Mouse (Mus musculus): ENCODE data around the gene Lmntd1. TPM values are rescaled to one million over a fixed set of nuclear protein-coding genes. Genes with fewer than 3 reads are reported as not detected.

Gene Lmntd1
- polyA plus RNA-seq, 1 experiment from 2014 or later = not detected

GRCm38 (mm10) chr6:145361109-145361694, 252.9 kb downstream of the Lmntd1 start:
- TF ChIP-seq CTCF (IDR thresholded peaks at IDR 0.05; ENCODE audit: low read depth) (no peak), EP300 (IDR thresholded peaks at IDR 0.05; ENCODE audit: low read depth) (no peak)
- DNase-seq (peak; percentile 79), ATAC-seq (peak; percentile 94)
- no peak overlapping the region for H3K9ac ChIP-seq (replicated peaks)
- H3K36me3 ChIP-seq (replicated peaks; ENCODE audit: insufficient read depth, low read length) = no peaks in the 10 kb centered on the region
- H3K4me3 ChIP-seq (ENCODE audit: low read depth, low read length) = no peak overlapping the region
- H3K4me2 ChIP-seq (ENCODE audit: low read depth, low read length) = 0 out of 2 replicates have a peak overlapping the region, but pooled peaks have one; percentile 18
- H3K9me3 ChIP-seq (ENCODE audit: low read length) = peaks cover under 1% of the 10 kb centered on the region; the same call in 1 of the 2 replicates
- WGBS (ENCODE audit: insufficient replicate concordance) = 64% methylated on average over 12 of the region's 12 CpGs
- no peaks in the 10 kb centered on the region for H3K27me3 ChIP-seq (ENCODE audit: insufficient read depth, low read length)
- 0 out of 2 replicates have a peak, but pooled peaks cover 4% of the 10 kb centered on the region for H3K4me1 ChIP-seq (ENCODE audit: insufficient read depth)
- H3K27ac ChIP-seq (ENCODE audit: low read depth) = peak overlapping the region; percentile 71

- H3K4me3 ChIP-seq (ENCODE audit: low read depth, low read length) = no peak overlapping the region
- H3K4me2 ChIP-seq (ENCODE audit: low read depth, low read length) = no peak overlapping the region
- ATAC-seq = no peak
- H3K9me3 ChIP-seq (ENCODE audit: low read length) = peaks cover 5% of the 10 kb centered on the region; the same call in 1 of the 2 replicates
- H3K27me3 ChIP-seq (ENCODE audit: insufficient read depth, low read length) = no peaks in the 10 kb centered on the region
- 0 out of 2 replicates have a peak, but pooled peaks cover 4% of the 10 kb centered on the region for H3K4me1 ChIP-seq (ENCODE audit: insufficient read depth)
- TF ChIP-seq CTCF (IDR thresholded peaks at IDR 0.05; ENCODE audit: low read depth) (peak; percentile 86), EP300 (IDR thresholded peaks at IDR 0.05; ENCODE audit: low read depth) (no peak)
- WGBS (ENCODE audit: insufficient replicate concordance) = 46% methylated on average over 26 of the region's 26 CpGs
- no peak overlapping the region for H3K27ac ChIP-seq (ENCODE audit: low read depth)
- H3K36me3 ChIP-seq (replicated peaks; ENCODE audit: insufficient read depth, low read length) = no peaks in the 10 kb centered on the region
- DNase-seq = peak; percentile 54
- no peak overlapping the region for H3K9ac ChIP-seq (replicated peaks)
Measured at GRCm38 (mm10) chr6:145359470-145360430, 254.4 kb downstream of the Lmntd1 start.

GRCm38 (mm10) chr6:145358001-145358400, 256.1 kb downstream of the Lmntd1 start:
- Histone ChIP-seq H3K4me2 (ENCODE audit: low read depth, low read length) (no peak overlapping the region), H3K4me3 (ENCODE audit: low read depth, low read length) (no peak overlapping the region), H3K27me3 (ENCODE audit: insufficient read depth, low read length) (no peaks in the 10 kb centered on the region), H3K9ac (replicated peaks) (no peak overlapping the region), H3K4me1 (ENCODE audit: insufficient read depth) (0 out of 2 replicates have a peak, but pooled peaks cover 4% of the 10 kb centered on the region), H3K27ac (ENCODE audit: low read depth) (no peak overlapping the region), H3K9me3 (ENCODE audit: low read length) (peaks cover 5% of the 10 kb centered on the region; the same call in 1 of the 2 replicates), H3K36me3 (replicated peaks; ENCODE audit: insufficient read depth, low read length) (no peaks in the 10 kb centered on the region)
- DNase-seq = no peak
- no peak for TF ChIP-seq CTCF (IDR thresholded peaks at IDR 0.05; ENCODE audit: low read depth)
- no peak for TF ChIP-seq EP300 (IDR thresholded peaks at IDR 0.05; ENCODE audit: low read depth)
- 70% methylated on average over 9 of the region's 9 CpGs for WGBS (ENCODE audit: insufficient replicate concordance)
- no peak for ATAC-seq

GRCm38 (mm10) chr6:145353806-145354205, 260.3 kb downstream of the Lmntd1 start:
- ATAC-seq (no peak), DNase-seq (no peak)
- TF ChIP-seq EP300 (IDR thresholded peaks at IDR 0.05; ENCODE audit: low read depth) = no peak
- 0 out of 2 replicates have a peak, but pooled peaks have one; percentile 12 for TF ChIP-seq CTCF (IDR thresholded peaks at IDR 0.05; ENCODE audit: low read depth)
- Histone ChIP-seq H3K4me1 (ENCODE audit: insufficient read depth) (peaks cover 13% of the 10 kb centered on the region), H3K9ac (replicated peaks) (no peak overlapping the region), H3K9me3 (ENCODE audit: low read length) (peaks cover 5% of the 10 kb centered on the region; the same call in 1 of the 2 replicates), H3K27me3 (ENCODE audit: insufficient read depth, low read length) (no peaks in the 10 kb centered on the region), H3K27ac (ENCODE audit: low read depth) (peak overlapping the region; percentile 51; the same call in 1 of the 2 replicates), H3K4me3 (ENCODE audit: low read depth, low read length) (no peak overlapping the region), H3K4me2 (ENCODE audit: low read depth, low read length) (no peak overlapping the region), H3K36me3 (replicated peaks; ENCODE audit: insufficient read depth, low read length) (no peaks in the 10 kb centered on the region)
- WGBS (ENCODE audit: insufficient replicate concordance) = 72% methylated on average over 5 of the region's 5 CpGs

- TF ChIP-seq CTCF (IDR thresholded peaks at IDR 0.05; ENCODE audit: low read depth) (no peak), EP300 (IDR thresholded peaks at IDR 0.05; ENCODE audit: low read depth) (no peak)
- ATAC-seq (no peak), DNase-seq (no peak)
- H3K4me1 ChIP-seq (ENCODE audit: insufficient read depth) = peaks cover 13% of the 10 kb centered on the region
- peaks cover 5% of the 10 kb centered on the region; the same call in 1 of the 2 replicates for H3K9me3 ChIP-seq (ENCODE audit: low read length)
- peak overlapping the region; percentile 80 for H3K27ac ChIP-seq (ENCODE audit: low read depth)
- H3K4me2 ChIP-seq (ENCODE audit: low read depth, low read length) = no peak overlapping the region
- WGBS (ENCODE audit: insufficient replicate concordance) = 21% methylated on average over 1 of the region's 1 CpGs
- no peak overlapping the region for H3K4me3 ChIP-seq (ENCODE audit: low read depth, low read length)
- no peaks in the 10 kb centered on the region for H3K36me3 ChIP-seq (replicated peaks; ENCODE audit: insufficient read depth, low read length)
- H3K9ac ChIP-seq (replicated peaks) = no peak overlapping the region
- no peaks in the 10 kb centered on the region for H3K27me3 ChIP-seq (ENCODE audit: insufficient read depth, low read length)
Measured at GRCm38 (mm10) chr6:145352705-145353104, 261.4 kb downstream of the Lmntd1 start.

Data from liver, postnatal 0 days (tissue).